Mouse (Mus musculus): ENCODE measurements at regions not wholly inside any gene's neighbourhood (a gene's known extent, or its start where the extent isn't known, plus 50 kb on each side); places are given as distances from the start of the nearest gene placed in this dataset.

- H3K4me1 ChIP-seq (ENCODE audit: control insufficient read depth in 1 of 2, insufficient read depth in 2 of 2), result peaks cover 0 to 7% of the 10 kb centered on the region in 2 experiments; a peak in 1 of 4 replicates
- no peaks in the 10 kb centered on the region for H3K27me3 ChIP-seq (replicated peaks)
- H3K79me2 ChIP-seq (replicated peaks; ENCODE audit: control insufficient read depth, extremely low read depth, insufficient read depth, poor library complexity, severe bottlenecking), result no peaks in the 10 kb centered on the region
- DNase-seq (ENCODE audit: extremely low read depth), result no peak
- dilution Hi-C loops (cut with MboI; ENCODE audit: extremely low pct_ligation_motif_present, extremely low pct_unique_long_range_greater_than_20kb, low sequenced_read_pairs), result no loop called here
- no peak overlapping the region for H3K27ac ChIP-seq (ENCODE audit: insufficient read depth, low read depth)
- in situ Hi-C loops (cut with MboI; ENCODE audit: low pct_ligation_motif_present, low pct_unique_long_range_greater_than_20kb, low sequenced_read_pairs), result no loop called here
- H3K9ac ChIP-seq (ENCODE audit: insufficient read depth, low read depth), result no peak overlapping the region
- H3K9me3 ChIP-seq (replicated peaks; ENCODE audit: low read length), result no peaks in the 10 kb centered on the region
- TF ChIP-seq IRF4 (IDR thresholded peaks at IDR 0.05; ENCODE audit: low read depth, low read length) (no peak), ZNF384 (IDR thresholded peaks at IDR 0.05; ENCODE audit: low read depth, low read length) (no peak)
- H3K4me2 ChIP-seq (ENCODE audit: insufficient read depth, low read depth, poor library complexity, severe bottlenecking), result no peak overlapping the region
- H3K4me3 ChIP-seq (replicated peaks in 1 of 3; ENCODE audit: low read depth in 2 of 3, low read length in 2 of 3, poor library complexity in 1 of 3), result no peak overlapping the region
- no peaks in the 10 kb centered on the region for H3K36me3 ChIP-seq (replicated peaks in 1 of 2; ENCODE audit: control insufficient read depth in 1 of 2, insufficient read depth in 1 of 2, low read length in 1 of 2)
Measured at GRCm38 (mm10) chr4:55203731-55204710, 145.8 kb upstream of the Rad23b start.

- DNase-seq (ENCODE audit: extremely low read depth), result no peak
- Histone ChIP-seq H3K79me2 (replicated peaks; ENCODE audit: control insufficient read depth, extremely low read depth, insufficient read depth, poor library complexity, severe bottlenecking) (no peaks in the 10 kb centered on the region), H3K27me3 (replicated peaks) (no peaks in the 10 kb centered on the region), H3K27ac (ENCODE audit: insufficient read depth, low read depth) (no peak overlapping the region), H3K4me2 (ENCODE audit: insufficient read depth, low read depth, poor library complexity, severe bottlenecking) (no peak overlapping the region), H3K9ac (ENCODE audit: insufficient read depth, low read depth) (no peak overlapping the region), H3K9me3 (replicated peaks; ENCODE audit: low read length) (no peaks in the 10 kb centered on the region), H3K4me3 (replicated peaks in 1 of 3; ENCODE audit: low read depth in 2 of 3, low read length in 2 of 3, poor library complexity in 1 of 3) (no peak overlapping the region), H3K36me3 (replicated peaks in 1 of 2; ENCODE audit: control insufficient read depth in 1 of 2, insufficient read depth in 1 of 2, low read length in 1 of 2) (no peaks in the 10 kb centered on the region), H3K4me1 (ENCODE audit: control insufficient read depth in 1 of 2, insufficient read depth in 2 of 2) (peaks cover 0 to 7% of the 10 kb centered on the region in 2 experiments; a peak in 1 of 4 replicates)
- TF ChIP-seq RAD21 (IDR thresholded peaks at IDR 0.05; ENCODE audit: low read depth, low read length) (no peak), RCOR1 (conservative IDR thresholded peaks at IDR 0.05; ENCODE audit: low read depth, low read length) (no peak), NELFE (IDR thresholded peaks at IDR 0.05; ENCODE audit: low read depth, low read length) (no peak), NRF1 (IDR thresholded peaks at IDR 0.05; ENCODE audit: low read depth, low read length) (no peak), BHLHE40 (IDR thresholded peaks at IDR 0.05; ENCODE audit: low read depth, low read length) (no peak), ETS1 (conservative IDR thresholded peaks at IDR 0.05; ENCODE audit: low read depth, low read length) (no peak), MAFK (IDR thresholded peaks at IDR 0.05; ENCODE audit: insufficient replicate concordance, low read length) (no peak), CHD2 (IDR thresholded peaks at IDR 0.05; ENCODE audit: low read length) (no peak), PAX5 (IDR thresholded peaks at IDR 0.05; ENCODE audit: low read length) (no peak), UBTF (IDR thresholded peaks at IDR 0.05; ENCODE audit: low read depth, low read length) (no peak), E2F4 (IDR thresholded peaks at IDR 0.05; ENCODE audit: insufficient replicate concordance, low read depth, low read length) (no peak), KAT2A (IDR thresholded peaks at IDR 0.05; ENCODE audit: insufficient replicate concordance, low read length) (no peak), MXI1 (IDR thresholded peaks at IDR 0.05; ENCODE audit: low read depth, low read length) (no peak), TCF12 (IDR thresholded peaks at IDR 0.05; ENCODE audit: low read depth, low read length) (no peak), POLR2AphosphoS2 (IDR thresholded peaks at IDR 0.05; ENCODE audit: low read depth, low read length) (no peak), JUND (conservative IDR thresholded peaks at IDR 0.05; ENCODE audit: low read depth, low read length) (no peak)
- in situ Hi-C loops (cut with MboI; ENCODE audit: low pct_ligation_motif_present, low pct_unique_long_range_greater_than_20kb, low sequenced_read_pairs) (no loop called here), dilution Hi-C loops (cut with MboI; ENCODE audit: extremely low pct_ligation_motif_present, extremely low pct_unique_long_range_greater_than_20kb, low sequenced_read_pairs) (no loop called here)
Measured at GRCm38 (mm10) chr4:55206226-55206625, 143.6 kb upstream of the Rad23b start.

All from CH12.LX (cell line).